Comparison of ENCODE assay signal across 13 mouse cellular contexts in the genomic region with DNA sequence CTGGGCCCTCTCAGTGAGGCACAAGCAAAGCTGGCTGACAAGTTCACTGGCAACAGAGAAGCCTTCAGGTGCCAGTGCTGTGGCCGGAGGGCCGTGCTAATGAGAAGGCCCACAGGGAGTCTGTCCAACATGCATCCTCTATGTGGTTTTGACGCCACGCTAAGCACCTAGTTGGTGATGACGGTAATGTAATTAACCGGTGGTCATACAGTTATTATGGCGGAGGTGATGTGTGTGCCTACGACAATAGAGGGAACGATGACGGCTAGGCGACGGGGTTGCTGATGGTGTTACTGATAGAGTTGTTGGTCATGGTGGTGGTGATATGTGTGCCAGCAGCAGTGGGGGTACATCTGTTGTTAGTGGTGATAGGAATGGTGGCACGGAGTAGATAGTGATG.
"Had no signal": no experiment of that assay in that cellular context is flagged by ENCODE, and none has a peak within 500 bp of the region (broad histone marks: within the 10 kb centered on the region; RNA-seq: fewer than 3 reads in every experiment).

No protein-coding gene starts in this region.

- H3K4me2 ChIP-seq: liver, embryonic 13.5 days; midbrain, embryonic 12.5 days had no signal

- H3K36me3 ChIP-seq: liver, embryonic 13.5 days had no signal

- ATAC-seq: midbrain, embryonic 16.5 days had no signal

- H3K27me3 ChIP-seq: liver, embryonic 13.5 days; midbrain, embryonic 12.5 days had no signal

- H3K9ac ChIP-seq: liver, embryonic 13.5 days had no signal

- DNase-seq: kidney, adult 18-20 months; kidney, adult 9 months; kidney, postnatal 14 days; kidney, postnatal 4 days; liver, embryonic 13.5 days; lung, adult 2 months; lung, postnatal 14 days; lung, postnatal 4 days; right cerebral cortex, postnatal 4 days; thymus, postnatal 25 days had no signal

- H3K9me3 ChIP-seq: liver, embryonic 13.5 days; midbrain, embryonic 12.5 days had no signal

- H3K27ac ChIP-seq: liver, embryonic 13.5 days had no signal

- H3K4me3 ChIP-seq: liver, embryonic 13.5 days; midbrain, embryonic 12.5 days; myocyte had no signal
